Mouse (Mus musculus) heart, adult 2 months (tissue): ENCODE measurements around the gene Tspan1.

ENCODE experiments used
- CTCF ChIP-seq: fragments of 200-600 bp; IDR thresholded peaks from 2 replicates; pipeline ENCODE4 v1.8.1; 2022; ENCODE audit warnings: antibody characterized with exemption, mild to moderate bottlenecking, moderate library complexity
- EP300 ChIP-seq: fragments of 200-500 bp; IDR thresholded peaks from 2 replicates; pipeline ENCODE4 v1.6.1; 2011; ENCODE audit warnings: low read depth, low read length, control low read depth; ENCODE audit not compliant: insufficient read depth
- POLR2A ChIP-seq: fragments of 200-500 bp; IDR thresholded peaks from 2 replicates; pipeline ENCODE4 v1.6.1; 2011; ENCODE audit warnings: mild to moderate bottlenecking, low read depth, low read length, control low read depth; ENCODE audit not compliant: insufficient read depth

DNA sequence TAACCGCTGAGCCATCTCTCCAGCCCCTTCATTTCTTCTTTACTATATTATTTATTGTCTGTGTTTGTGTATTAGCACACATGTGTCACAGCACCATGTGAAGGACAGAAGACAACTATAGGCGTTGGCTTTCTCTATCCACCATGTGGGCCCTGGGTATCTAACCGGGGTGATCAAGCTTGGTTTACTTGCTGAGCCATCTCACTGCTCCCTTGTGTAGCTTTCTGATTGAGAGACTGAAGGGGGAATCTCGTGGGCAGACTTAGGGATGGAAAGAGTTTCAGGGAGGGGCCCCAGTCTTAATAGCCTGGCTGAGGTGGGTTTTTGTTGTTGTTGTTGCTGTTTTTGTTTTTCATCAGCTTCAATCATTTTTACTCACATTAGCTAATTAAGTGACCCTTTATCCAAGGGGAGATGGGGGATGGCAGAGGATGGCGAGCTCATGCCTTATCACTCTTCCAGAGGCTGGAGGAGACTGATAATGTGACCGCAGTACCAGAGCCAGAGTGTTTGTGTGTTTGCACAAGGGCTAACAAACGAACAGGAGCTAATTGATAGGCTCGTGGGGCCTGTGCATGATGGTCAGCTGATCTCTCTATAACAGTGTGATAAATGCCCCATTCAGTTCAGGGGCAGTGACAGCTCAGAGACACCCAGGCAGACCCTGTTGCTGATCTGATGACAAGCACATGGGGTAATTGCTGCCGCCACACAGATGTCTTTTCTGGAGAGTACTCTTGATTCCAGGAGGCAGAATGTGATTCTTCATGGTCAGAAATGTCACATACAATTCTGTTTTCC, 26.4 kb upstream of the Tspan1 start:
- TF ChIP-seq CTCF (no peak), POLR2A (no peak), EP300 (no peak)
